Mouse (Mus musculus): ENCODE data around the gene Cox5a. TPM values are rescaled to one million over a fixed set of nuclear protein-coding genes. Genes with fewer than 3 reads are reported as not detected.
A peak's percentile ranks its signal among the peaks of the same experiment; 100 is the strongest.

Gene Cox5a
- polyA plus RNA-seq, 1 experiment = 806 TPM

DNA sequence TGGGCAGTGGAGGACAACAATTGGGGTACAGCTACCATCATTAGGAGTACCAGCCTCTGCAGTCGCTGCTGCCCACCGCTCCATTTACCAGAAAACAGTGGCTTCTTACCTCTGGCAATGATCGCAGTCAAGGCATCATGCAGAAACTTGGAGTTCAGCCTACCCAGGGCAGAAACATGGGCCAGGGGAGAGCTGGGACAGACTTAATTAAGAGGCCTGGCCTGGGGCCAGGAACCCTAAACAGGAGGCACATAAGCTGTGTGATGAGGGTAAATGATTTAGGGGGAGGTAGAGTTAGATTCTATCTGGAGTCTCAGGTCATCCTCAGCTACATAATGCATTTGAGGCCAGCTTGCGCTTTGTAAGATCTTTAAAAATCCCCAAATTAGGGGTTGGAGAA is 28.1 kb downstream of the Cox5a start:
- no peak for TF ChIP-seq GATA1 (IDR thresholded peaks at IDR 0.05; ENCODE audit: low read length)

DNA sequence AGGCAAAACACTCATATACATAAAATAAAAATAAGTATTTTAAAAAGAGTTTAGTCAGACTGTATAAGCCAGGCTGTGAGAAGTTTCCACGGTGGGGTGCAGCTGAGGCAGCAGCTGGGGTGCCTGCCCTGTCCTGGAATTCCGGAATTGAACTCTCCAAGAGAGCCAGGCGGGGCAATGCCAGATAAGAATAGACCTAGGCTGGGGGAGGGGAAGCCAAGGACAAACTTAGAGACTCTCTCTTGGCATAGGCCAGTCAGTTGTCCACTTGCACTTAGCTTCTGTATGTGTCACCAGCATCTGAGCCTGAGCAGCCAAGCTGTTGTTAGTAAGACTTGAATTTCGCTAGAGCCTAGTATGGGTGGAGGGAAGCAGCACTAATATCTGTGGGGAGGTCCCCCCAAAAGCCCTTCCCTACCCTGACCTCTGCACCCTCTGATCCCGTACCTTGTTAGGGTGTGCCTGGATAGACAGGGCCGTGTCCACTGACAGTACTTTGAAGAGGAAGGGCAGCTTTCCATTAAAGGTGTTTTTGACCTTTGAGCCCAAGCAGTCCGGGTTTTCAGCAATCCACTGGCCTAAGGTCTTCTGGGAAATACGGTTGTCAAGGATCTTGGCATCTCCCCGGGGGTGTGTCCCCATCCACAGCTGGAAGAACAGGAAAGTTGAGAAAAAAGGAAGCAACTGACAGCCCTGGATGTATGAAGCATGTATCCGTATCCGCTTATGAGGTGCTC is 29.2 kb downstream of the Cox5a start:
- TF ChIP-seq GATA1 (IDR thresholded peaks at IDR 0.05; ENCODE audit: low read length) = no peak

DNA sequence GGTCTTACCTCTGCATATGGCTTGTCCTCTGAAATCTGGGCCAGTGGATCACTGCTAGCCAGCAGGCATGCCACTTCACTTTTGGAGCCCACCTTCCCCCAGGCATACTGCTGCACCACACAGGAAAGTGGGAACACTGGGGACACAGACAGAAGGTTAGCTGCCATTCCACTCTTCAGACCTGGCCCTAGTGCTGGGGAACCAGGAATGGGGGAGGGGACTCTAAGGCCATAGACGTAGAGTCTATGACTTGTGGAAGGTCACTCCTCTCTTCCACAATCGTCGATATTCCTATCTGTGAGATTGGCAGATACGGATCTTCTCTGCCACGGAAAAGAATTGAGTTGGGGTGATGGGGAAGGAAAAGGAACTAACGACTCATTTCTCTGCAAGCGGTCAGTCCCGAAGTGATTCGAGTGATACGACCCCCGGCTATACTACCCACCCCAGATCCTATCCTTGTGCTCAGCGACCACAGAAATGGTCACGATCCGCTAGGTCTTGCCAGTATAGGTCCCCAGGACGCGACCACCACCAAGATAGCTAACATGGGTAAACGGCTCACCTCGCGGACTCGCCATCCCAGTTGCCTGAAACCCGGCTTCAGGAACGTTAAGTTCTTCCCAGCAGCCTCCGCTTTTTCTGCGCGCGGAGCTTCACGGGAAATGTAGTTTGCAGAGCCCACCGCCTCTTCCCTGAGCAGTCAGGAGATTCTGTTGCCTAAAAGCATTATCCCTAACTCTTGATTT is 31.2 kb downstream of the Cox5a start, which contains the start of gene Mpi:
TSS of gene Mpi (minus strand) at position 625 of the 749 bp plus-strand sequence.
- no peak for TF ChIP-seq GATA1 (IDR thresholded peaks at IDR 0.05; ENCODE audit: low read length)

DNA sequence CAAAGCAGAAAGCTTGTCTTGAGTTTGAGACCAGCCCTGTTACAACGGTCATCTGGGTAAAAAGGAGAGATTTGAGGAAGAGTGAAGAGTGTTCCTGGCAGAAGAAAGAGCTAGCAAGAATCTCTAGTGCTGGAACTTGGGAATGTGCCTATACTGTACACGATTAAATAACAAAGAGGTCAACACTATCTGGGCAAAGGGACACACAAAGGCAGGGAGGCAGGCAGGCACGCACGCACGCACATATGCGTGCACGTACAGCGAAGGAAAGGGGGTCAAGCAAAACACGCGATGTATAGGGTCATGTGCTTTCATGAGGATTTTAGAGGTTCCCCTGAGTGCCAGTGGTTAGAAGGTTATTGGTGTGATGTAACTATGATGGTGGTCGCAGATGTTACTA is 32.0 kb downstream of the Cox5a start:
- no peak for TF ChIP-seq GATA1 (IDR thresholded peaks at IDR 0.05; ENCODE audit: low read length)

DNA sequence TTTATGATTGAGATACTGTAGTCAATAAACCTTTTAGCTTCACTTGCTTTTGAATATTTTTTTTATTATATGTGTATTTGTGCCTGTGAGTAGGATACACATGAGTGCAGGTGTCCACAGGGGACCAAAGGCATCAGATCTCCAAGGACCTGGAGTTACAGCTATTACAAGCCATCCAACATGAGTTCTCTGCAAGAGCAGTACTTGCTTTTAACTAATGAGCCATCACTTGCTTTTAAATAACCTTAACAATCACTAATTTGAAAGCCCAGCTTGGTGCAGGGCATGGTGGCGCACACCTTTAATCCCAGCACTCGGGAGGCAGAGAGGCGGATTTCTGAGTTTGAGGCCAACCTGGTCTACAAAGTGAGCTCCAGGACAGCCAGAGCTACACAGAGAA is 33.7 kb downstream of the Cox5a start:
- no peak for TF ChIP-seq GATA1 (IDR thresholded peaks at IDR 0.05; ENCODE audit: low read length)

DNA sequence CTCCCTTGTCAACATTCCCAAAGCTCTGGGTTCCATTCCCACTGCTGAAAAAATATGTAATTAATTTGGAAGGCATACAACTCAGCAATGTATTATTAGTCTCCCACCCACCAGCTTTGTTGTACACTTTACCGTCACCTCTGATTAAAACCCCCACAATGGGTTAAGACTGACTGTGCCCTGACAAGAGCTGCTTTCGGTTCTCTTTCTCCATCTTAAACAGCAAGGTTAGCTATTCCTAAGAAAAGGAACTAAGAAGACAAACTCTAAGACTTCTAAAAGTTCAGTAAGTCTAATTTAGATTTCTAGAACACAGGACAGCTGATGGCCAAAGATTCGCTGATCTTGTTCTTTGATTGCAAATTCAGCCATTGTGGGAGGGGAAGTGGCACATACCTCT is 36.1 kb downstream of the Cox5a start:
- no peak for TF ChIP-seq GATA1 (IDR thresholded peaks at IDR 0.05; ENCODE audit: low read length)

DNA sequence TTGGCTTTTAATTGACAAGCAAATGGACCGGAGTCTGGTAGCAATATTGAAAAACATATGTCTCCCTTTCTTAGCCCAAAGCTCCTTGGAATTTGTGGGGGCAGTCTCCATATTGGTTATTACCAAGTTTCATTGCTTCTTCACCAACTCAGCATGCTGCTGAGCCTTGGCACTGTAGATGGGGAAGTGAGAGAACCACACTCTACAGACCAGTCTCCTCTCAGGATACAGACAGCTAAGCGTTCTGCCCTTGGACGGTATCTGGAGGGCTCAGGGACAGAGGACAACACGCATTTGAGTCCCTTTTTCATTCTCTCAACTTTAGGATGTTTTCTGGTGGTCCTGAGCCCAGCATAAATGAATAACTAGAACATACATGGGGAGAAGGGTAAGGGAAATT is 37.6 kb downstream of the Cox5a start:
- TF ChIP-seq GATA1 (IDR thresholded peaks at IDR 0.05; ENCODE audit: low read length) = no peak

DNA sequence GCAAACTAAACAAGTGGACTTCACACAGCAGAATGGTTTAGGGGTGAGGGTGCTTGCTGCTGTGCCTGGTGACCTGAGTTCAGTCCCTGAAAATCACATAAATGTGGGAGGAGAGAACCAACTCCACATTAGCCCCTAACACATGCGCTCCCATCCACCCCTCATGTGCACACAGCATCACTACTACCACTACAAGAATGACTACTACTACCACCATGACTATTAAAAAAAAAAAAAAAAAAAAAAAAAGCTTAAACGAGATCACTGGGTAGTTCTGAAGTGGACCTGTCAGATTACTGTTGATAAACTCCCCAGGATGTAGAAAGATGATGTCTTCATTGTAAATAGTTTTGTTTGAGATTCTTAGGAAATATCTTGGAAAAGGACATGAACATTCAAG is 38.5 kb downstream of the Cox5a start:
- no peak for TF ChIP-seq GATA1 (IDR thresholded peaks at IDR 0.05; ENCODE audit: low read length)

DNA sequence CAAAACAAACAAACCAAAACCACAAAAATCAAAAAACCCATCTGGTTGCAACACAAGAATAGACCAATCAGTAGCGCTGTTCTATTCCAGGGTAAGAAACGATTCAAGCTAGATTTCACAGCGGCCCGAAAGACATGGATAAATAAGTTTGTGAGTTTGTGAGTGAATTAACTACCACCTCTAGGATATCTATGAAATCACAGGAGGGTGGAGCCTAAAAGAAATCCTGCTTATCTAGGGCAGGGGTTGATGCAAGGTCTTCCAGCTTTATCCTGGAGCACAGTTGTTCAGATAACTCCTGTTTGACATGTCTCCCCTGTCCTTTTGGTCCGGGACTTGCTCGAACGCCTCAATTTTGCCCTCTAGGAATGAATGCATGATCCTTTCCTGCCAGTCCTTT is 39.2 kb downstream of the Cox5a start:
- peak; percentile 21 for TF ChIP-seq GATA1 (IDR thresholded peaks at IDR 0.05; ENCODE audit: low read length)

DNA sequence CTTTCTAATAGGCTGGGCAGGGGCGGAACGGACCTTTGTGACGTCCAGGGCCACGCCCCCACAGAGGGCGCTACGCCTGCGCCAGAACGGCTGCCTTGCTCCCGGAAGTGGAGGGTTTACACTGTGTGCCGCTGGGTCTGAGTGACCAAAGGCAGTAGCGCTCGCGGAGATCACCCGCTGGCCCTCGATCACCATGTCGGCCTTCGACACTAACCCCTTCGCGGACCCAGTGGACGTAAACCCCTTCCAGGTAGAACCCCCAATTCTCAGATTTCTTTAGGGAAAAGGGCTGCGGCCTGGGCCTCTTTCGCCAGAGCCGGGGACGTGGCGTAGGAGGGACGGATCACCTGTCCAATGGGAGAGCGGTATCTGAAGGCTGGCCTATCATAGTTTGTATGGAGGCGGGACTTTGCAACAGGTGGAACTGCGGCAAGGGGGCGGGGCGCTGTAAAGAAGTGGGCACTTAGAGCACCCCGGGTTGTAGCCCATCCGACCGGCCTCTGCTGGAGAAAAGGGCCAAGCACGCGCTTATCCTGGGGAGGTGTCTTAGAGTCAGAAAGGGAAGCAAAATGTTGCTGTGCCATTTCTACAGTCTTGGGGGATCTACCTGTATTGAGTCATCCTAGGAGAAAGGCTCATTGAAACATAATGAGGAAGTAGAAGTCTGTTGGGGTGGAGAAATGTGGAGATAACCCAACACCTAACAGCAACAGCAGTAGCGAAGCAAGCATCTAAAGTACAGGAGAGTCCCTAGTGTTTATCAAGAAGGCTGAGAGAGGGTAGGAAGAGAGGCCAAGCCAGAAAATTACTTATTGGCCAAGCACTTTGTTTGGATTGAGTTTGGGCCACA is 40.0 kb downstream of the Cox5a start, which contains the start of gene Scamp2:
TSS of gene Scamp2 (plus strand) at position 83 of the 850 bp plus-strand sequence.
- TF ChIP-seq GATA1 (IDR thresholded peaks at IDR 0.05; ENCODE audit: low read length) = no peak

DNA sequence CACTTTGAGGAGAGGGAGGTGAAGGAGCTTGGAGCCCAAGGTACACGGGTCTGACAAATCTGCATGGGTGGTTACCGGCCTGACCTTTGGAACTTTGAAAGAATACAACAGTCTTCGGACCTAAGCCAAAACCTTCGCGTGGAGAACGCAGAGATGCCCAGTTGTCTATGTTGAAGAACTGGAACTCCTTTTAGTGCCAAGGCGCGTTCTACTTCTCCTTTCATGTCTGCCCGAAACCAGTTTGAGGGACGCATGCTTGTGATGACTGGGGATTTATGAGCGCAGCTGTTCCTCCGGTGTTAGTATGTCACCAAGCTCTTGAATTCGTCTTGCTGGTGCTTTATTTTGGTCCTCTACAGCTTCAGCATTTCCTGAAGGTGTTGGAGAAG is 40.6 kb downstream of the Cox5a start:
- no peak for TF ChIP-seq GATA1 (IDR thresholded peaks at IDR 0.05; ENCODE audit: low read length)

DNA sequence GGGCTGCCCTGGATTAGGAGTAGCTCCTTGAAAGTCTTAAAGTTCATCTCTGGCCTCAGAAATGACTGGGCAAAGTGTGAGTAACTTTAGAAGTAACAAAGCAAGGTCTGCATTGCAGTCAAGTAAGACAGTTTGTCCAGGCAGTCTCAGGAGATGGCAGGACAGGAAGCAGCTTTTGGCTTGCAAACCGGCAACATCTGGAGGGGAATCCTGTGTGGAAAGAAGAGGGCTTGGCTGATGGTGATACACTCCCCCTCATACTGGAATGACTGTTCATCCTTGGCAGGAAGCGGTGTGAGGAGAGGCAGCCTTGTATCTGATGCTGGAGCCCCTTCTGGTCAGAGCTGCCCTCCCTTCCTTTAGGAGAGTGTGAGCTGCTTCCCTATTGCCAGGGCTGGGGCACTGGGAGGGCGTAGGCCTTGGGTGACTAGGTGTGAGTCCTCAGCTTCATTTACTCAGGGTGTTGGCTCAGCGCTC is 41.9 kb downstream of the Cox5a start:
- TF ChIP-seq GATA1 (IDR thresholded peaks at IDR 0.05; ENCODE audit: low read length) = no peak

DNA sequence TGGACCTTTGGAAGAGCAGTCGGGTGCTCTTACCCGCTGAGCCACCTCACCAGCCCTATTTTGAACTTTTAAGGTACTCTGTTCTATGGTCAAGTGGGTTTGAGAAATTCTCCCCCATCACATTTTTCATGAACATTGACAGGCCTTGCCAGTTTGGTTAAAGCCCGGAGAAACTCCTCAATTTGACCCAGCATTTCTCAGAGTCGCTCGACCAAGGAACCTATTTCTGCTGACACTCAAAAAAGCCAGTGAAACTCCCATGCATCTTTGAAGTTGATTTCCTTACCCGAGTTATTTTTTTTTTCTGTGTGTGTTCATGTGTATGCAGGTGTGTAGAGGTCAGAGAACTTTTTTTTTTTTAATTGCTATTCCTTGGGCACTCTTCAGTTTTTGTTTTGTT is 43.5 kb downstream of the Cox5a start:
- no peak for TF ChIP-seq GATA1 (IDR thresholded peaks at IDR 0.05; ENCODE audit: low read length)

DNA sequence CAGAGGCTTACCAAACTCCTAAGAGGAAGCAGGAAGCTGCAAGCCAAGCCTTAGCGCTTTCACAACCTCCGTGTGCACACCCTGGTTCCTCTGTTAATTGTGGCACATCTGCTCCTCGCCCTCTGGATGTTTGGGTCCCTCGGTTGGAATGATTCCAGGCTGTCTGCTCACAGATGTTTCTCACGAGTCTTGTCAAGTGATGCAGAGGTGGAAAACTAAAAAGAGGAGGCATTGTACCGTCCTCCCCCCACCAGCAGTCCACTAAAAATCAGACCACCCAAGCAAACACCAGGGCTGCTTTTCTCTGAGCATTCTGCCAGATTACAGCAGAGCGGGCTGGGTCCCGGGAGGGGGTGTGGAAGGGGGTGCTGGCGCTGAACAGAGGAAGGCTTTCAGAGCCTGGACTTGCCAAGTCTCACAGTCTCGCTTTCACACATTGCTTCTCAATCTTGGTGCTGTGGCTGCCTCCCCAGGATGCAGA is 44.7 kb downstream of the Cox5a start:
- no peak for TF ChIP-seq GATA1 (IDR thresholded peaks at IDR 0.05; ENCODE audit: low read length)

DNA sequence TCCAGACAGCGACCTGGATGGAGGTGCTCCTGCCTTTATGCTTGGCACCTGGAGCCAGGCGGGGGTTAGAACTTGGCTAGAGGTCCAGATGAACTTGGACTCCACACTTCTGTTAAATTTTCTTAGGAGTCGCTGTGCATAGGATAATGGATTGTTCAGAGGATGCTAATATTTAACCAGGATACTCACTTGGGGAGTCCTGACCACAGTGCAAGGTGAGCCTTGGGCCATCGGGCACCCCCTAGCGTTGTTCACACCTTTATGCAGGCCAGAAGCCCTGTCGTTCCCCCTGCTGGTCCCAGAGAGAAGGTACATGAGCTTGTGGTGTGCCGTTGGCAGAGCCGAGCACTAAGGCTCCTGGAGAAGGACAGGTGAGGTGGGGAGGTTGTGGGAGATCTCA is 45.8 kb downstream of the Cox5a start:
- TF ChIP-seq GATA1 (IDR thresholded peaks at IDR 0.05; ENCODE audit: low read length) = no peak

DNA sequence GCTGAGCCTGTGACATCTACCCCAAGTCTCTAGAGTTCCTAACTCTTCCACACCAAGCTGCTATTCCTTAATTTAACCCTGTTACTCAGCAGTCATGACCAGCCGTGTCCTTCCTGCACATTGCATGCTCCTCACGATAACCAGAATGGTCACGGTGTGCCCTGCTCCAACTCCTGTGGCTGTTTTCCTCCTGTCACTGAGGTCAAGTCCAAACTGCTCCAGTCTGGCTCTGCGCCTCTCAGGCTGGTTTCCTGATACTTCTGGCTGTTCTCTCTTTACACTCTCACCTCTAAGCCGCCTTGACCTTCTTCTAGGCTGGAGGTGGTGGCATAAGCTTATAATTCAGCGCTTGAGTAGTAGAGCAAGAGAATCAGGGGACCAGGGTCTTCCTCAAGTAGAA is 47.4 kb downstream of the Cox5a start:
- TF ChIP-seq GATA1 (IDR thresholded peaks at IDR 0.05; ENCODE audit: low read length) = no peak

All from G1E-ER4 (cell line).